Mouse (Mus musculus) thymus, adult 18-20 months (tissue): Measurements from ENCODE around the gene Taf15.
A peak's percentile ranks its signal among the peaks of the same experiment; 100 is the strongest.

Source experiments
- DNase-seq, 2 experiments: peaks; one replicate each; pipeline ENCODE4 v3.0.0; 2022; ENCODE audit warnings: mixed read lengths in 2 of 2

Gene Taf15

GRCm38 (mm10) chr11:83457912-83458601 lies 14.8 kb upstream of the Taf15 start:
- DNase-seq: no peak

- DNase-seq: no peak
These were observed 11.3 kb upstream of the Taf15 start for GRCm38 (mm10) chr11:83461462-83462027.

- no peak for DNase-seq
These were observed 10.1 kb upstream of the Taf15 start, which contains the start of gene Mmp28 for GRCm38 (mm10) chr11:83462711-83463244. Mmp28 (minus strand) TSS chr11:83463071.

GRCm38 (mm10) chr11:83465976-83466375 lies 6.9 kb upstream of the Taf15 start:
- DNase-seq: no peak

GRCm38 (mm10) chr11:83467120-83467652 lies 5.7 kb upstream of the Taf15 start:
- no peak for DNase-seq

GRCm38 (mm10) chr11:83468765-83469164 lies 4.1 kb upstream of the Taf15 start:
- no peak for DNase-seq

DNA sequence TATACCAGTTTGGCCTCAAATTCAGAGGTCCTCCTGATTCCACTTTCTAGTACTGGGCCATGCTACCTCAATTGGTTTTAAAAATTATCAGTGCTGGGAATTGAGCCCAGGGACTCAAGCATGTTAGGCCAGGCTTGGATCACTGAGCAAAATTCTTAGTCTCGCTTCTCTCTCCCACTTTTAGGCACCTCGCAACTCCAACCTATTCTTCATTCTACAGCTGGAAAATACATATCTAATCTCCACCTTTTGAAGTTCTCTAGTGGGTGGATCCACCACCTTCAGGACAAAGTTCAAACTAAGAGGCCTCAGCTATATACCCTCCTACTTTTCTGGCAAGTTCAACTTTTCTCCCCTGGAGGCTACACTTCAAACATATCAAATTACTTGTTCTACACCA lies 1.1 kb upstream of the Taf15 start:
- no peak for DNase-seq

DNA sequence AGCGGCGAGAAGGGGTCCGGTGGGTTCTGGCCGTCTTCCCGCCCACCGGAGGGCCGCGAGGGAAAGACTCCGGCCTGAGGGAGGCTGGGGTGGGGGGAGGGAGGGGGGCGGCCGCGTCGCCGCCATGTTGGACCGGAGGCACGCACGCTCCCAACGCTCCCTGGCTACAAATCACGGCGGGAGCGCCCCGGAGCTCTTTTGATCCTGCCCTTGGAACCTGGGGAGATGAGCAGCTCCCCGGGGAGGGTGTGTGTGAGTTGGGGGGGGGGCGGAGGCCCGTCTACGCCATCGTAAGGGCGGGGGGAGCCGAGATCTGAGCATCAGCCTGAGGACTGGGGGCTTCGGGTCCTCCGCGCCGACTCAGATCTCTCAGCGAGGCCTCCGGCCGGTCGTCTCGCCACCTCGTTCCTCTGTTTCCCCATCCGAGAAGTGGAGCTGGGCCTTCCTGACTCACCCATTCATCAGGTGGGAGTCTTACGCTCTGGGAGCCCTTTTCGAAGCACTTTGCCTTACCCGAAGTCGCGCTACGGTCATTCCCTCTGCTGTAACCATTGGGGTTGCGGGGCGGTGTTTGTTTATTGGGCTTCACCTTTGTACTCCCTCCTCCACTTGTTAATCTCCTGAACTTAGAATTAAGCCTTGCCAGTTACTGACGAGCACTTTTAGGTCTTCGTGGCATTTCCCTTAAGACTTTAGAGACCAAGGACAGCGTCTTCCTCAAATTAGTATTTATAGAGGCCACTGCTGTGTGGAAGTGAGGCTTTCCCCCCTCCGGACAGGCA lies 540 bp downstream of the Taf15 start:
- no peak for DNase-seq

GRCm38 (mm10) chr11:83491488-83491887 lies 18.6 kb downstream of the Taf15 start:
- no peak for DNase-seq

DNA sequence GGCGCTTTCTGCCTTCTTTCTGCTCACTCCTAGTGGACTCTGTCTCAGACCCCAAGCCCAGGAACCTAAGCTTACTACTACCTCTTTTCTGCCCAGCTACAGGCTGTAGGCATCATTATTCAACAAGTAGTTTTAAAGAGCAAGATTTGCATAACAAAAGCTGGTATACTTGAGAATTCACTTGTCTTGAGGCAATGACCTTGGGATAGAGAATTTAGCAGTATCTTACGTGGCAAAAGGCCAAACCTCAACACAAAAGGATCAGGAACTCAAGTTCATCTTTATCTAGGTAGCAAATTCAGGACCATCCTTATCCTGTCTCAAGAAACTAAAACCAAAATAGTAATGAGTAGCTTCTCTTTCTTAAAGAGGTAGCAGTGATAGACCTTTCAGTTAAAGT lies 22.7 kb downstream of the Taf15 start:
- DNase-seq: no peak

- no peak for DNase-seq
These were observed 31.4 kb downstream of the Taf15 start for GRCm38 (mm10) chr11:83504308-83504707.

DNA sequence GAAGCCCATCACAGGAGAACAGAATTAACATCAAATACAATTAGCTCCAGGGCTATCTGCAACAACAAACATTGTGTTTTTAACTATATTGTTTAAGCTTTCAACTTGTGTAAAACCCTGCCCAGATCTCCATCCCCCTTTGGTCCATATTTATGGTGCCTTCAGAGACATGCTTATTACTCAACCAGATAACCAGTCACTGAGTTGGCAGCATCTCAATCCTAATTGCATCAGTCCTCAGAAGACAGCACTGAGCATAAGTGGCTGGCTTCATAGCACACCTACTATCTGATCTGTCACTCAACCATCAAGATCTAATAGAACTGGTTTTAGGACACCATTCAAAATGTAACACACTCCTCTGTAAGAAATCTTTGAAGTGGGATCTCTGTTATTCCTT lies 36.6 kb downstream of the Taf15 start:
- no peak for DNase-seq

- no peak for DNase-seq
These were observed 44.3 kb downstream of the Taf15 start for GRCm38 (mm10) chr11:83517153-83517552.

DNA sequence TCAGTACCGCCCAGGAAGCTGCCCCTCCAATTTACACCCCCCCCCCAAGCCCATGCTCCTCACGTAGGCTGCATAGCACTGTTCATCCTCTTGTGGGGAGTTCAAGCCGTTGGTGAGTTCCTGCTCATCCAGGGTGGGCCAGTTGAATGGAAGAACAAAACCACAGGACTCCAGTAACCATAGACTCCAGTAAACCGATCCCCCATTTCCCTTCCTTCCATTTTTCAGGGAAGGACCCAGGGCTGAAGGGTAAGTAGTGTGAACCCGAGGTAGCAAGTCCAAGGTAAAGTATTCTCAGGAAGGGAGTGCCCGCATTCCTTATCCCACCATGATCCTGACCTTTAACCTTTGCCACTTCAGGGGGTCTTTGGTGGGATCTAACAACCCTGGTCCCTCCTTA lies 45.5 kb downstream of the Taf15 start:
- DNase-seq: no peak

GRCm38 (mm10) chr11:83522075-83522474 lies 49.2 kb downstream of the Taf15 start, which contains the start of gene Heatr9:
Heatr9 (minus strand) TSS chr11:83522175.
- no peak for DNase-seq

DNA sequence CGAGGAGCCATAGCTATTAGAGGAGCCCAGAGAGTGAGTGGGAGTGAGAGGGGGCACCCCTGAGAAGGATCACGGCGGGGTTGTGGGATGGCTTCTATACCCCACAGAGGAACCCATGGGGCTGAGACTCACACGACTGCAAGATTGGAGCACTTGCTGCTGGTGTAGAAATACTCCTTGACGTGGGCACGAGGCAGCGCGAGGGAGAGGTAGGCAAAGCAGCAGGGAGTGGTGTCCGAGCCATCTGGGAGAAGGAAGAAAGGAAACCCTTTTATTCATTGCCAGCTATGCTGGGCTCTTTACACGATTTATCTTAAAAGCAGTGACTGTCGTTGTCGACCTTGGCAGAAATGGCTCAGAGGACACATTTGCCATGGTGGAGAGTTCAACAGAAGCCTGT lies 56.1 kb downstream of the Taf15 start:
- DNase-seq: no peak

DNA sequence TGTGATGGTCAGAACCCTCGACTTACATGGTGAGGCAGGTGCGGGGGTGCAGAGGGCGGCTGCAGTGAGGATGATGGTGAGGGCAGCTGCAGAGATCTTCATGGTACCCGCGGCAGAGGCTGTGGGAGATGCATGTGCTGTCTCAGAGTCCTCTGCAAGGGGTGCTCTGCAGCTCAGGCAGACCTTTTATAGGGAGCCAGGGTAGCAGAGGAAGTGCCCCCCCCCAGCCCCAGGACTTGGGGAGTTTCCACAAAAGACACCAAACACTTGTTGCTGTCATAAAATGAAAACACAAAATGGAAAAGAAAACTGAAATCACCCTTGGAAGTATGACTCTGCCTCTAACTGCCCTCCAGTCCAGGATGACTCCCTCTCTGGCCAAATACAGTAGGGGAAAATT lies 57.5 kb downstream of the Taf15 start, which contains the start of gene Ccl5:
Gene Ccl5, minus strand, starts transcription at position 159 of the 400 bp plus-strand sequence.
- DNase-seq: no peak

GRCm38 (mm10) chr11:83533192-83533591 lies 60.3 kb downstream of the Taf15 start:
- DNase-seq: no peak

DNA sequence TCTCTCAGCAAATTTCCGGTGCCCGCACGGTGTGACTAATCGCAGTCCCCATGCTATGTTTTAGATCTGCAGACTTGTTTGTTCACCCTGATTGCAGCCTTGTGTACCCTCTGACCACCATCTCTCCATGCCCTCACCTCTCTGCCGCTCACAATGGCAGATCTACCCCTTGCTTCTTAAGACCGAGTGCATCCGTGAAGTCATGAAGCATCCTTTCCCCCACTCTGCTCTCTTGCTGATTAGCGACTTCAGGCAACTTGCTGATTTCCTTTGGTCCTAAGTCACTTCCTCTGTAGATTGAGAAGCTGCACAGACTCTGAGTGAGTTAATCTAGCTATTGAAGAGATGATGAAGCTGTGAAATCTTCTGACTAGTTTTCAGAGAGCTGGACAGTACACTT lies 61.3 kb downstream of the Taf15 start:
- no peak for DNase-seq

- peak in 1 of 2 experiments; percentile 9 for DNase-seq
These were observed 61.9 kb downstream of the Taf15 start for GRCm38 (mm10) chr11:83534609-83535423.

DNA sequence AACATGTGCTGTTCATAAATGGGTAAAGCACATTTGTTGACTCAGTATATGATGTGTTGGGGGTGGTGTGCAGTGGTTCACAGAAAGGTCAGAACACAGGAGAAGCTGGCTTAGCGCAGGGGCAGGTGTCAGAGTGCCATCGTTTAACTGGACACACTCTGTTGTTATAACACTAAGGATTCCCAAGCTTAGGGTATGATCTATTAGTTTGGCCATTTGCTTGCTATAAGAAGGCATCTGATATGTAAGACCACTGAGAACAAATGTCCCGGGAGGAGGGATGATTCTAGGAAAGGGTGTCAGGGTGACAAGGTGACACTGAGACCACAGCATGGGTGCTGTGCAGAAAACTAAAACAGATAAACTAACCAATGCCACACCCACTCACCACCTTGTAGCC lies 63.9 kb downstream of the Taf15 start:
- DNase-seq: no peak

DNA sequence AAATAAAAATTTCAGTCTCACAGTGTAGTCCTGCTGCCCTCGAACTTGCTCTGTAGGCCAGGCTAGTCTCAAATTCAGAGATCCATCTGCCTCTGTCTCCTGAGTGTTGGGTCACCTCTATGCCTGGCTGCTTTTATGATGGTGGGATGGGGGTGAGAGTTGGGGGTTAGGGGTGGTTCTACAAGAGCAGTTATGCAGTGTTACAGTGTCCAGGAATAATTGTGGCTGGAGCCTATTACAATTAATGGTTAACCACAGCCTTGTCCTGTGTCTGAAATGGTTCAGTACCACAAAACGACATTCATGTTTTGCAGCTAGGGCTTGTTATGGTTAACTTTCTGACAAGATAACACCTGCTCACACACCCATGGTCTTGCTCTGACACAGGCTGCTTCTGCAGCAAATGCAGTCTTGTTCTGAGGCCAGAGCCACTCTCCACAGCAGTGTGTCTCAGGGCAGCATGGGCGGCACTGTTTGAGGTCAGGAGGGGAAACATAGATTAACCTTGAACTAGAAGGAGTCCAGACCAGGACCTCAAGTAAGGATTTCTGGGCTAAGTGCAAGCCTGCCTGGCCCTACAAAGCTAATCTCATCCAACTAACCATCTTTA lies 65.9 kb downstream of the Taf15 start:
- no peak for DNase-seq
